Mouse (Mus musculus) cerebellum, adult 2 months (tissue): ENCODE results near the gene Gm20521.

Experiments
- CTCF ChIP-seq: fragments of 200-500 bp; IDR thresholded peaks from 2 replicates; pipeline ENCODE4 v1.5.1; 2011; ENCODE audit warnings: low read depth, mild to moderate bottlenecking, control low read depth, low read length, moderate library complexity, borderline replicate concordance; ENCODE audit not compliant: insufficient read depth
- POLR2A ChIP-seq: fragments of 200-500 bp; IDR thresholded peaks from 2 replicates; pipeline ENCODE4 v1.6.1; 2011; ENCODE audit warnings: low read length, control low read depth, borderline replicate concordance; ENCODE audit not compliant: insufficient read depth

- TF ChIP-seq CTCF (no peak), POLR2A (no peak)
Measured at GRCm38 (mm10) chr14:54884022-54884712, 926 bp downstream of the Gm20521 start.
